Mouse (Mus musculus) gastrocnemius, adult 2 months (tissue): ENCODE measurements around the gene Gm10322. TPM values are rescaled to one million over a fixed set of nuclear protein-coding genes. Genes with fewer than 3 reads are reported as not detected.
A peak's percentile ranks its signal among the peaks of the same experiment; 100 is the strongest.

Experiments
- DNase-seq: peaks from one replicate; pipeline ENCODE4 v3.0.0; 2022
- H3K27ac ChIP-seq: fragments of 200-600 bp; 2 replicates; pipeline ENCODE4 v1.8.1; 2022; ENCODE audit warnings: mild to moderate bottlenecking
- H3K4me3 ChIP-seq: fragments of 200-600 bp; 2 replicates; pipeline ENCODE4 v1.8.1; 2022; ENCODE audit warnings: mild to moderate bottlenecking, moderate library complexity
- CTCF ChIP-seq: fragments of 200-600 bp; IDR thresholded peaks from 2 replicates; pipeline ENCODE4 v1.8.1; 2022; ENCODE audit warnings: antibody characterized with exemption, mild to moderate bottlenecking, moderate library complexity
- intact Hi-C: fragments of 180-260 bp; cut with DNase I; formaldehyde crosslinking; loops from one replicate; pipeline ENCODE4 v1.15.1; 2025
- long read RNA-seq, 2 experiments: library from polyadenylated mRNA; stranded (forward); transcript quantifications; one replicate each; pipeline ENCODE4 v2.0.0; 2021
- total RNA-seq, 2 experiments: library from RNA; stranded (reverse); gene quantifications; 2 replicates each; pipeline ENCODE4 v1.2.3; 2021

Gm10322 gene
- total RNA-seq = not detected
- long read RNA-seq, experiment 1 = 0 reads
- long read RNA-seq, experiment 2 = 0 reads

DNA sequence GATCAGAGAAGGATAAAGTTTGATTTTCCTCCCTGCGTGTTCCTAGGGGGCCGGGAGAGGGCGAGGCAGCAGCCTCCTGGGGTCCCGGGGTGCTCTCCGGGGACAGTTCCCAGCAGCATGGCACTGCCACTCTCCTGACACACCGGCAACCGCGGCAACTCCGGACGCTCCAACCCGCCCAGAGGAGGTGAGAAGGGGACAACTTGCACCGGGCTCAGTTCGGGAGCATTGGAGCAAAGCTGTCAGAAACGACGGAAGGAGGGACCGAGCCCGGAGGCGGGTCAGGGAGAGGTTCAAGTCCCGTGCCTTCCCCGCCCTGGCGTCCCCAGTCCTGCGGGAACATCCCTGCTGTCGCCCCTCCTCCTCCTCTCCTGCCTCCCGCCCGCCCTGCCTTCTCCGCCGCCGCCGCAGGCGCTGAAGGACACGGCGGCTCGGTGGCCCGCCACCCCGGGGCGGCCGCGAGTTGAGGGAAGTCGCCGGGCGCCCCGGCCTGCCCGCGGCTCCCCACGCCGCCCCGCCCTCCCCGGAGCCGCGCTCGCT, at the start of gene Gm10322:
Gene Gm10322 (plus strand): TSS at position 83 of the 540 bp plus-strand sequence.
- peak; percentile 21; the same call in 1 of the 2 replicates for TF ChIP-seq CTCF
- peak within 1 kb of the TSS; percentile 77 for H3K4me3 ChIP-seq
- peak; percentile 89 for DNase-seq
- intact Hi-C loops = loop anchor here (2.0 to 10.0 kb wide), 4 partner anchors 87 to 259 kb away; partner anchors contain the start of genes Dnajb12 and Micu1
- peak within 1 kb of the TSS; percentile 90 for H3K27ac ChIP-seq

DNA sequence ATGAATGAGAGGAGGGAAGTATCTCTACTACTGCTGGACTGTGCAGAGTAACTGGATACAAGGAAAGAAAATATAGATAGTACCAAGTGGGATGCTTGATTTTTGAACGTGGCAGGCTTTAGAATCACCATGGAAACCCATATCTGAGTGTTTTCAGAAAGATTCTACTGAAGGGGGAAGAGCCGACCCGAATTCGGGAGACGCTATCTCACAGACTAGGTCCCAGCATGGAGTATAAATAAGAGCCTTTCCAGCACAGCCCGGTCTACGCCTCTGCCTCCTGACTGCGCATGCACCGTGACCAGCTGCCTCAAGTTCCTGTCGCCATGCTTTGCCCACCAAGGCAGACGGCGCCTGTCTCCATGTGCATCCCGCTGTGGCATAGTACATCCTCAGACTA, 48.9 kb upstream of the Gm10322 start:
- no peak for DNase-seq

DNA sequence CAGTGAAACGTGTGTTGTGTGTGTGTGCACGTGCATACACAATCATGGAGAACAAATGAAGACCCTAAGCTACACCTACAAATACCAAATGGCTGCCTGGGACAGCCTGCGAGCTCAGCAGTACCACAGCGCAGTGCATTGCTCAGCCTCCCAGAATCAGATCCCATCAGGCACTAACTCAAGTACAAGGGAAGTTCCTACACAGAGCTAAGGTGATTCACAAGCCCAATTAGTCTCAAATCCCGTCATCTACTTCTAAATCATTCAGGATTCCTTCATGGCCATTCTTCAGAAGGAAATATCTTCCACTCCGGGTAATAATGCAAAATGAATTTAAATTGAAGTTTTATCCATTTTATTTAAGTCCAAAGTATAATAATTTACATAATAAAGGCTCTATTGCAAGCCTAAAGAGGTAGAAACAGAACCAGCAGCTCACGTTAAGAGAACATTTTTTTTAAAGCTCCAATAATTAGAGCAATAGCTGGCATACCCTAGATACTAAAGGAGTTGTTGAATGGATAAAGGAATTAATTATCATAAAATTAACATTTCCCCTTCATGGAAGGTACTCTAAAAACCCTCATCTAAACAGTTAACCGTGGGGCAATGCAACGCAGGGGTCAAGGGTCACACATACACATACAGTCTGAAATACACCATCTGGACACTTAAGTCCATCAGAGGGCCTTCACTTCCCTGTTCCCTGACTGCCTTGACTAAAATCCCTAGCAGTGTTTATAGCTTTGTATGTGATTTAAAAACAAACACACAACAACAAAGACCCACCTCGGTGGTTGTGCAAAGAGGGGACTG, 47.0 kb upstream of the Gm10322 start:
- intact Hi-C loops = no loop called here
- TF ChIP-seq CTCF = no peak
- DNase-seq = no peak
- no peak overlapping the region for H3K4me3 ChIP-seq
- no peak overlapping the region for H3K27ac ChIP-seq

More for the DNA sequence above, 48.9 kb upstream of the Gm10322 start:
- H3K4me3 ChIP-seq = no peak overlapping the region
- H3K27ac ChIP-seq = no peak overlapping the region
- intact Hi-C loops = no loop called here
- no peak for TF ChIP-seq CTCF

DNA sequence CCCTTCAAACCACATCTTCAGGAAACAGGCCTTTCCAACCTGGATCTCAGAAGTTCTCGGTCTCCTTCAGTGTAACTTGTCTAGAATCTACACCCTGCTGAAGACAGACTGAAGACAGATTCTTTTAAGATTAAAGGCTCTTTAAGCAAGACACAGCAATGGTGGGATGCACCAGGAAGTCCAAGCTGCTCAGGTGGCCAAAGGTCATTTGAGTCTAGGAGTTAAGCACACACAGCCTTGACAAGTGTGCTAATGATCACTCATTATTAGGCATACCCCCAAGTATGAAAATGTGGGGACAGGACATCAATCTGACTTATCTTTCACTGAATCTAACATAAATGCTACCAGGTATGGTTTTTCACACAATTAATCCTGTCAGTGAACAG, 46.4 kb upstream of the Gm10322 start:
- no peak overlapping the region for H3K4me3 ChIP-seq
- intact Hi-C loops = no loop called here
- no peak for DNase-seq
- H3K27ac ChIP-seq = no peak overlapping the region
- TF ChIP-seq CTCF = no peak

DNA sequence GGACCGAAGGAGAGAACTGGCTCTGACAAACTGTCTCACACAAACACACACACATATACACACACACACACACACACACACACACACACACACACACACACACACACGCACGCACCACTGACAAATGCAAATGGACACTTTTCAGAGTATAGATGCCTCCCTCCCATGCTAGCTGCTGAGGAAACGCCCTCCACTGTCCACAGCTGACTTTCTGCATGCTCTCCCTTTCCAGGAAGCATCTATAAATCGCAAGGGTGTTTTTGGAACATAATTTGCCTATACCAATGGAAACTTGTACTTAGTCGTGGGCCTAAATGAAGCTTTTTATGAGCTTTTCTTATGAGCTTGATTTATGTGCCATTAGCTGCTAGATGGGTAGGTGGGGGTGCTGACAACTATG, 45.5 kb upstream of the Gm10322 start:
- H3K4me3 ChIP-seq = no peak overlapping the region
- H3K27ac ChIP-seq = peak overlapping the region; percentile 31; the same call in 1 of the 2 replicates
- intact Hi-C loops = no loop called here
- DNase-seq = no peak
- no peak for TF ChIP-seq CTCF

DNA sequence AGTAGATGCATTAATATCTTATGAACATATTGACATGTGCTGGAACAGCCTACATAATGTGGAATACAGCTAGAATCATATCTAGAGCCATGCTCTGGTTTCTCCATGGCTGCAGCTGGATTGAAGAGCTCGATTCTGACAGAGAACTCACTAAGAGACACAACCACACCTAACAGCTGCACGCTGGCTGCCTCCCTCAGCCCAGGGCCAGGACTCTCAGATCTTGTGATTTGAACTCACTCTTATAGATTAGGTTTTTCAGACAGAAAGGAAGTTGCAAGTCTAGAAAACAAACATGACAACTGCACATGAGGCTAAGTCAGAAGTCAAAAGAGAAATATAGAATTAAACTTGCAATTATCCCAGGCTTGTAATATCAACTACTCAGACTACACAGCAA, 45.1 kb upstream of the Gm10322 start:
- H3K4me3 ChIP-seq = no peak overlapping the region
- intact Hi-C loops = no loop called here
- no peak for TF ChIP-seq CTCF
- no peak for DNase-seq
- H3K27ac ChIP-seq = peak overlapping the region; percentile 31; the same call in 1 of the 2 replicates

DNA sequence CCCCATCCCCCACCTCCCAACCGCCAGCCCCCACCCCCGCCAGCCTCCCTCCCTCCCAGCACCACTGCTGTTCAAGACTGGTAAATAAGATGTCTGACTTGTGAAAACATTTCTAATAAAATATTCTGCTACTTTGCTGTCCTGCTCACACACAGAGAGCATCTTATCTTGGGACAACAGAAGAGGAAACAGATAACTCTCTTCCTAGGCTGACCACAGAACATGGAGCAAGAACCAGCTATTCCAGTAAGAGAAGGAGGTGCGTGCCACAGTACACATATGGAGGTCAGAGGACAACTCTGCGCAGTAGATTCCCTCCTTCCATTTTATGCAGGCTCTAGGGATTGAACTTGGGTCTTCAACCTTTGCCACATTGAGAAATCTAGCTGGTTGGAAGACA, 44.6 kb upstream of the Gm10322 start:
- DNase-seq = no peak
- no peak overlapping the region for H3K4me3 ChIP-seq
- TF ChIP-seq CTCF = no peak
- H3K27ac ChIP-seq = 0 out of 2 replicates have a peak overlapping the region, but pooled peaks have one; percentile 31
- intact Hi-C loops = no loop called here

DNA sequence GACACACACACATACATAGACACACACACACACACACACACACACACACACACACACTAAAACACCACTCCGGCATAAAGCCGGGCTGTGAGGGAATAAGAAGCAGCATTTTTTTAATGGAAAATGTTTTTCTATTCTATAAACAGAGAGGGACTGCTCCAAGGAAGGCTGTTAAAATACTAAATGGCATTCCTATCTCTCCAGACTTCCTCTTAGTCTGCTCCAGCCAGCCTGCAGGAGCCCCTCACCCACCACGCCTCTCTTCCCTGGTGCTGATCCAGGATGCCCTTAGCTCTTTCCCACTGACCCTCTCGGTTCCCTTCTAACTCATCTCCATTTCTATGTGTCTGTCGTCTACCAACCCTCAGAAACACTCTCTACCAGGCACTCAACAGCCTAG, 43.9 kb upstream of the Gm10322 start:
- DNase-seq = no peak
- intact Hi-C loops = no loop called here
- no peak overlapping the region for H3K4me3 ChIP-seq
- TF ChIP-seq CTCF = no peak
- no peak overlapping the region for H3K27ac ChIP-seq

DNA sequence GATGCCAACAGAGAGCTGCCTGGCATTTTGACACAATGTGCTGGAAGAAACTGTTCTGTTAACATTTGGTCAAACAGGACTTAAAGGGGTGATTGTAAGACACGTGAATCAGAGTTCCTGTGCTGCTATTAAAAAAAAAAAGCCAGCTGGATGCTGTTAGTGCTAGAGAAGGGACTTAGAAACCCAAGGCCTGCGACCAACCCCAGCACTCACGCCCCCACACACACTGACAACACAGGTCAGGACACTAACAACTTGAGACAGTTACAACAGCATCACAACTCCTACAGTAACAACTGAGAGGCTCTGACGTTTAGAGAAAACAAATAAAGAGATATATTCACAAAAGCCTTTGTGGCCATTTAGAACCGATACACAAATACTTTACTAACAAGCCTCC, 39.6 kb upstream of the Gm10322 start:
- H3K27ac ChIP-seq = peak overlapping the region; percentile 86
- intact Hi-C loops = loop anchor here (5.0 kb wide), 1 partner anchor 36 kb away; no protein-coding TSS in a partner anchor
- DNase-seq = no peak
- no peak for TF ChIP-seq CTCF
- H3K4me3 ChIP-seq = no peak overlapping the region

DNA sequence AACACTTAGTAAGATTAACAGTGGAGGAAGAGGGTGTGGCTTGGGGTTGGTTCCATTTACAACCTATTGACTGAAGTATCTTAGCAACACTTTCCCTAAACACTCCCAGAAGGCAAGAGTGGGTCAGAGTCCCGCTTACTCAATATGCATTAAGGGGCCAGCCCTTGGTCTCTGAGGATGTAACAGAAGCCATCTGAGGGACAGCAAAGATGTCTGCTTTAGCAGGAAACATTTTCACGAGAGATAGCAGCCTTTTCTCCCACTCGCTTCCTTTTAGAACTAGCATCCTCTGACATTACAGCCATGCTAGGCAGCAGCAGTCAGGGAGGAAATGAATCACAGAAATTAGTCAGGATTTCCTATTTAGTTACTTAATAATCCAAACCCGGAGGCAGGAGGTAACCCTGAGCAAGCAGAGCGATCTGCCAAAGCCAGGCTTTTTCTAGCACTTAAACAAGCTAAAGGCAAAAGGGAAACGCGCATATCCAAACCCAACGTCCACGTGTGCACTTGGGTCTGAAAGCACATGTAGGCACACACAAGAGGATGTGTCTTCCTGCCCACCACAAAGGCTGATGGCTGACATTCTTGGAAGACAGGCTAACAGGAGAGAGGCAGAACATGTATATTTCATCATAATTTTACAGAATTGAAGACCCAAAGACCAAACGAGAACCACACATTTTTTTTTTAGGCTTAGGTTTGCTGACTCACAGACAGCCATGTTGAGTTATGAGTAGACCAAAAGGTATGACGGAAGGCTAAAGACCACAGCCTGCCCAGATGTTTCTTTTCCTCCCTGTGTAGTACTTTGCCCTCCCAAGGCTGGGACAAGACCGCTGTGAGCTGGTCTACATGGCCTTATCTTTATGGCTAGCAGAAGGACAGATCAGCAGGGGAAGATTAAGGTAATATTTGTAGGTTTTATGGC, 37.7 kb upstream of the Gm10322 start:
- H3K4me3 ChIP-seq = peak overlapping the region; percentile 66
- peak overlapping the region; percentile 86 for H3K27ac ChIP-seq
- no peak for TF ChIP-seq CTCF
- intact Hi-C loops = loop anchor here (5.0 kb wide), 1 partner anchor 34 kb away; no protein-coding TSS in a partner anchor
- DNase-seq = peak; percentile 58

DNA sequence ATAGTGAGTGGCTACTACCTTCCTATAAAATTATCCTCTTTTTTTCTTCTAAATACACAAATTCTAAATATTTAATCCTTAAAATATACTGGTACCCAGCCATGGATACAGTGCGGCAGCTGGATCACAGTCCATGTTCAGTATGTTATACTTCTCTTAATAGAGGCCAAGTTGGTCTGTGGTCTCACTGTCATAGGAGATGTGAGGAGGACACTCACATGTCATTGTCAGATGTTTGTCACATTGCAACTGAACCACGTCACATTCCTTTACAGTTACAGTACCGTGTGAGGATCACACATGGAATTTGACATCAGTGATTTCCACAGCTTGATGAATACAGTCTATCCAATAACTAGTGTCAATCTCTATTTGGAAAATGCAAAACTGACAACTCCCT, 36.2 kb upstream of the Gm10322 start:
- no peak for DNase-seq
- intact Hi-C loops = loop anchor here (5.0 kb wide), 1 partner anchor 33 kb away; no protein-coding TSS in a partner anchor
- no peak for TF ChIP-seq CTCF
- Histone ChIP-seq H3K27ac (no peak overlapping the region), H3K4me3 (no peak overlapping the region)

DNA sequence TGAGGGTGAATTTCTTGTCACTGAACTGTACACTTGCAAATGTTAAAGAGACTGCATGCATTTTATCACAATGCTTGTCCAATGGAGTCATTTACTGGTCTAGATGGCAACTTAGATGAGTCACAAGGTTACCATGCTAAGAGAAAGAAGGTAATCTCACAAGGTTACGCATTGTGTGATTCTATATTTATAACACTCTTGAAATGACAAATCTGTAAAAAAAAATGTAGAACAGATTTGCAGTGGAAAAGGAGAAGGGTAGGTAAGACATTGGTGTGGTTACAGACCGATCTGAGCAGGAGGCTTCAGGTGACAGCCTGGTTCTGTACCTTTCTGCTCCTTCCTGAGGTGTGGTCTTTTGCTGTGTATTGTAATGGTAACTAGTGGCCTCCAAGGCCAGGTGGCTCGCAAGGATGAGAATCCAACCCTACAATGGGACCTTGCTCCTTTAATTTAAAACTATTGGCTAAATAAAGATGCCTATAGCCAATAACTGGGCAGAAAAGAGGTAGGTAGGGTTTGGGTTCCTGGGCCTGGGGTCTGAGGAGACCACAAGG, 35.2 kb upstream of the Gm10322 start:
- no peak overlapping the region for H3K4me3 ChIP-seq
- no peak overlapping the region for H3K27ac ChIP-seq
- DNase-seq = no peak
- no peak for TF ChIP-seq CTCF
- intact Hi-C loops = no loop called here
